Mouse (Mus musculus): ENCODE measurements around the gene Nuak2. TPM values are rescaled to one million over a fixed set of nuclear protein-coding genes. Genes with fewer than 3 reads are reported as not detected.

The Nuak2 gene
- polyA plus RNA-seq, 1 experiment, result 1.1 TPM

GRCm38 (mm10) chr1:132307962-132308361 is 8.0 kb upstream of the Nuak2 start:
- TF ChIP-seq CTCF (IDR thresholded peaks at IDR 0.05; ENCODE audit: extremely low read depth, insufficient read depth, low read length) (no peak), POLR2A (IDR thresholded peaks at IDR 0.05; ENCODE audit: extremely low read depth, insufficient read depth, low read length) (no peak)
- H3K27ac ChIP-seq (ENCODE audit: insufficient read depth, low read length), result no peak overlapping the region
- H3K4me3 ChIP-seq (ENCODE audit: insufficient read depth, low read length), result no peak overlapping the region
- H3K4me1 ChIP-seq (ENCODE audit: control insufficient read depth, insufficient read depth, low read length), result no peaks in the 10 kb centered on the region

DNA sequence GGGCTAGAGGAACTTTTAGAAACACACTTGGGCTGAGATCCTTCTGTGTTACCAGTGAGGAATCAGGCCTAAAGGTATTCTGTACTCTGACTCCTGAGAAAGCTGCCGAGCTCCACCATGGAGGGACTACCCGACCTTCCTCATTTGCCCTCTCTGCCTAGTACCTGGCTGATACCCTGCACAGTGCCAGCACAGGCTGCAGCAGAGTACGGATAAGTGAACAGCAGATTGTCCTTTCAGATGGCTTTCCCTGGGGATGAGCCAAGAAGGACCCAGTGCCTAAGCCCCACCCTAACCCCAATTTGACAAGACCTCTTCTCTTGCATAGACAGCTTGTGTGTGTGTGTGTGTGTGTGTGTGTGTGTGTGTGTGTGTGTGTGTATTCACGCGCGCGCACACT is 7.3 kb upstream of the Nuak2 start:
- Histone ChIP-seq H3K4me3 (ENCODE audit: insufficient read depth, low read length) (no peak overlapping the region), H3K4me1 (ENCODE audit: control insufficient read depth, insufficient read depth, low read length) (no peaks in the 10 kb centered on the region), H3K27ac (ENCODE audit: insufficient read depth, low read length) (no peak overlapping the region)
- no peak for TF ChIP-seq CTCF (IDR thresholded peaks at IDR 0.05; ENCODE audit: extremely low read depth, insufficient read depth, low read length)
- TF ChIP-seq POLR2A (IDR thresholded peaks at IDR 0.05; ENCODE audit: extremely low read depth, insufficient read depth, low read length), result no peak

GRCm38 (mm10) chr1:132310754-132311153 is 5.2 kb upstream of the Nuak2 start:
- TF ChIP-seq POLR2A (IDR thresholded peaks at IDR 0.05; ENCODE audit: extremely low read depth, insufficient read depth, low read length) (no peak), CTCF (IDR thresholded peaks at IDR 0.05; ENCODE audit: extremely low read depth, insufficient read depth, low read length) (no peak)

GRCm38 (mm10) chr1:132311174-132311859 is 4.6 kb upstream of the Nuak2 start:
- Histone ChIP-seq H3K4me3 (ENCODE audit: insufficient read depth, low read length) (no peak overlapping the region), H3K27ac (ENCODE audit: insufficient read depth, low read length) (no peak overlapping the region), H3K4me1 (ENCODE audit: control insufficient read depth, insufficient read depth, low read length) (no peaks in the 10 kb centered on the region)
- TF ChIP-seq CTCF (IDR thresholded peaks at IDR 0.05; ENCODE audit: extremely low read depth, insufficient read depth, low read length), result no peak
- no peak for TF ChIP-seq POLR2A (IDR thresholded peaks at IDR 0.05; ENCODE audit: extremely low read depth, insufficient read depth, low read length)

More at GRCm38 (mm10) chr1:132310754-132311153, 5.2 kb upstream of the Nuak2 start:
- Histone ChIP-seq H3K27ac (ENCODE audit: insufficient read depth, low read length) (no peak overlapping the region), H3K4me3 (ENCODE audit: insufficient read depth, low read length) (no peak overlapping the region), H3K4me1 (ENCODE audit: control insufficient read depth, insufficient read depth, low read length) (no peaks in the 10 kb centered on the region)

DNA sequence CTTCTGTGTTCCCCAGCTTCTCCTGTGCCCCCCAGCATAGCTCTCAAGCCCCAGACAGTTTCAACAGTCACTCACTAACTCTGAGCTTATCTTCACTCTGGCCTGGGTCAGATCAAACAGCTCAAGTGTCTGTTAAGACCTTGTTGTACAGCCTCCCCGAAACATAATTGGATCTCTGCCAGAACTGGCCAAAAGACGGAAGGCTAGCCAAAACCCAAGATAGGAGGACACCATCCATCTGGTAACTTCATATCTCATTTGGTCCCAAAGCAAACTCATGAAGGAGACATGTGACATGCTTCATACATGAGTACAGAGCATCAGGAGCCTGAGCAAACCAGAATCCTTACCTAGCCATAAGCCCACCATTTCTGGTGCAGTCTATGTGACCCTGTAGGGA is 3.9 kb upstream of the Nuak2 start:
- TF ChIP-seq CTCF (IDR thresholded peaks at IDR 0.05; ENCODE audit: extremely low read depth, insufficient read depth, low read length) (no peak), POLR2A (IDR thresholded peaks at IDR 0.05; ENCODE audit: extremely low read depth, insufficient read depth, low read length) (no peak)
- Histone ChIP-seq H3K4me3 (ENCODE audit: insufficient read depth, low read length) (no peak overlapping the region), H3K4me1 (ENCODE audit: control insufficient read depth, insufficient read depth, low read length) (no peaks in the 10 kb centered on the region), H3K27ac (ENCODE audit: insufficient read depth, low read length) (no peak overlapping the region)

GRCm38 (mm10) chr1:132312703-132313102 is 3.2 kb upstream of the Nuak2 start:
- no peaks in the 10 kb centered on the region for H3K4me1 ChIP-seq (ENCODE audit: control insufficient read depth, insufficient read depth, low read length)
- H3K27ac ChIP-seq (ENCODE audit: insufficient read depth, low read length), result no peak overlapping the region
- H3K4me3 ChIP-seq (ENCODE audit: insufficient read depth, low read length), result no peak overlapping the region
- TF ChIP-seq CTCF (IDR thresholded peaks at IDR 0.05; ENCODE audit: extremely low read depth, insufficient read depth, low read length) (peak; percentile 58), POLR2A (IDR thresholded peaks at IDR 0.05; ENCODE audit: extremely low read depth, insufficient read depth, low read length) (no peak)

DNA sequence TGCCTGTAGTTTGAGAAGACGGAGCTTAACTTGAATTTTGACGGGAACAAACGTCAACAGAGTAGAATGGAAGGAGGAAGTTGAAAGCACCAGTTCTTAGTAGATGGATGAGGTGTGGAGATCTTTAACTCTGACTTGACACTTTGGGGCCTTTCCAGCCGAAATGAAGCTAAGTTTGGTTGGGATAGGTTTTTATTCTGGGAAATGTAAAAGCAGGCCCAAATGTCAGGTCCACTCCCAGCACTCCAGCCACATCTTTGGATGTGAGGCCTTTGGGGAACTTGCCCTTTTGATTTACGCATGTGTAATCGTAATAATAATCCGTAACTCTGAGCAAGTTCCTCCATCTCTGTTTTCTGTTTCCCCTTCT is 684 bp downstream of the Nuak2 start:
- no peak for TF ChIP-seq CTCF (IDR thresholded peaks at IDR 0.05; ENCODE audit: extremely low read depth, insufficient read depth, low read length)
- TF ChIP-seq POLR2A (IDR thresholded peaks at IDR 0.05; ENCODE audit: extremely low read depth, insufficient read depth, low read length), result no peak
- no peak overlapping the region for H3K27ac ChIP-seq (ENCODE audit: insufficient read depth, low read length)
- no peaks in the 10 kb centered on the region for H3K4me1 ChIP-seq (ENCODE audit: control insufficient read depth, insufficient read depth, low read length)
- peak overlapping the region; percentile 41 for H3K4me3 ChIP-seq (ENCODE audit: insufficient read depth, low read length)

DNA sequence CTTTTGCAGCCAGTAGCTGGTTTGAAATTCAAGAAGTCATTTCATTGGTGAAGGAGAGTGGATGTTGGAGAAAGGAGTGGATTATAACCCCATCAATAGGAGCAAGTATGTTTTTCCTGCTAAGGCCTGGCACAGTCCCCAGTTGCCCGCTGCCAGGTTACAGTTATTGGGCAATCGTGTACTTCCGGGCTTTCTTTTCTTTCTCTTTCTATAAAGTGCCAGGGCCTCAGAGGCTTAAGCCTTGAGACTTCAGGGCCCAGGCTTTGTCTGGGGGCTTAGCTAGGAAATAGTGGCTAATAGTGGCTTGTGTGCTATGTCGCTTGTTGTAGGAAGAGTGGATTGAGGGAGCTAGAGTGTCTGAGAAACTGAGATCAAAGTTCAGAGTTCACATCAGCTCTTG is 1.5 kb downstream of the Nuak2 start:
- 0 out of 2 replicates have a peak, but pooled peaks cover 1% of the 10 kb centered on the region for H3K4me1 ChIP-seq (ENCODE audit: control insufficient read depth, insufficient read depth, low read length)
- TF ChIP-seq POLR2A (IDR thresholded peaks at IDR 0.05; ENCODE audit: extremely low read depth, insufficient read depth, low read length), result no peak
- no peak for TF ChIP-seq CTCF (IDR thresholded peaks at IDR 0.05; ENCODE audit: extremely low read depth, insufficient read depth, low read length)
- no peak overlapping the region for H3K4me3 ChIP-seq (ENCODE audit: insufficient read depth, low read length)
- H3K27ac ChIP-seq (ENCODE audit: insufficient read depth, low read length), result no peak overlapping the region

DNA sequence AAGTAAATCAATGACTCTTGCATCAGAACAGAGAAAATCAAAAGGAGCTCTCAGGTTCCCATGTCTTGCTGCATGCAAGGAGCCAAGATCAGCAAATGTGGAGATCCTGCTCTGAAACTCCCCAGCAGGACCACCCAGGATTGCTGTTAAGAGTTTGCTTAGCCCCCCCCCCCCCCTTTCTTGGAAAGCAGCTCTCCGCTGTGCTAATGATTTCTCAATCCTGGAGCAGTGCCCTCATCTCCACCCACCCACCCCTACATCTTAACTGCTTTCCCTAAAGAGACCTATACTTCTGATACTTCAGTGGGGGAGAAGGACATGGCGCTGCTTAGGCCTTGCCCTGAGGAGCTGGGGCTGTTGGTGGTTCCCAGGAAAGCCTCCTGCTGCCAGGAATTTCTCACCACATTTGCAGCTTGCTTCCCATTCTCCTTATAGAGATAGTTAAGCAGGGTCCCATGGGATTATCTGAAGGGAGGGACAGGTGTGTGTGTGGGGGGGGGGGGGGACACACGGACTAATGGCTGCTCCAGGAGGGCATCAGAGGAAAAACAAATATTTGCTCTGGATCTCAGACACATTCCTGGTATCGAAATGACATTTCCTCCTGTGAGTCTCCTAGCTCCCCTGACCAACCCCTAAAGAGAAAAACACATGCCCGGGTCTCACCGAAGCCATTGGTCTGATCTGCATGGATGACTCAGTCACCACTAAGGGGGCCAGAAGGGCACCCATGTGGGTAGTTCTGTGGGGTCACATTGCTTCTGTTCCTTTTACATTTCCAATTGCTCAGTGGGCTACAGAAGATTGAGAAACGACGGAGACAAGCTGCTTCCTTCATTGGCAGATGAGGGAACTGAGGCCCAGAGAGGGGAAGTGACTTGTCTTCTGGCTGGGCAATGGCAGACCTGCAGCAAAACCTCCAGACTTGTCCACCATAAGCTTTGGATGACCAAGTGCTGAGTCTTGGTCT is 2.3 kb downstream of the Nuak2 start:
- TF ChIP-seq POLR2A (IDR thresholded peaks at IDR 0.05; ENCODE audit: extremely low read depth, insufficient read depth, low read length) (no peak), CTCF (IDR thresholded peaks at IDR 0.05; ENCODE audit: extremely low read depth, insufficient read depth, low read length) (no peak)
- H3K4me3 ChIP-seq (ENCODE audit: insufficient read depth, low read length), result no peak overlapping the region
- H3K4me1 ChIP-seq (ENCODE audit: control insufficient read depth, insufficient read depth, low read length), result 0 out of 2 replicates have a peak, but pooled peaks cover 3% of the 10 kb centered on the region
- no peak overlapping the region for H3K27ac ChIP-seq (ENCODE audit: insufficient read depth, low read length)

Data from cortical plate, adult 2 months (tissue).